Mouse (Mus musculus): ENCODE measurements around the gene Slfn4.
"Not testable (repeated sequence)": the region's sequence is repeated elsewhere in the genome, so short reads cannot be mapped to it uniquely, and the experiment has no call there.

DNA sequence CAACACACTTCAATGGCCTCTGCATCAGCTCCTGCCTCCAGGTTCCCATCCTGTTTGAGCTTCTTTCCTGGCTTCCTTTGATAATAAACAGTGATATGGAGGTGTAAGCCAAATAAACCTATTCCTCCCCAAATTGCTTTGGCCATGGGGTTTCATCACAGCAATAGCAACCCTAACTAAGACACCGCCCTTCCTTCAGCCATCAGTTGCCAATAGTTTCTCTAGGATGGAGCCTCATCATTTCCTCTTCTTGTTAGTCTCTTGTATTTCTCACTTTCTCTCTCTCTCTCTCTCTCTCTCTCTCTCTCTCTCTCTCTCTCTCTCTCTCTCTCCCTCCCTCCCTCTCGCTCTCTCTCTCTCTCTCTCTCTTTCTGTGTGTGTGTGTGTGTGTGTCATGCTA lies 37.7 kb upstream of the Slfn4 start:
- not testable (repeated sequence) for TF ChIP-seq CTCF (conservative IDR thresholded peaks at IDR 0.05; ENCODE audit: low read length); NANOG (IDR thresholded peaks at IDR 0.05; ENCODE audit: borderline replicate concordance, low read length); POU5F1 (IDR thresholded peaks at IDR 0.05; ENCODE audit: borderline replicate concordance, low read length)
